Mouse (Mus musculus): ENCODE results near the gene Neu3.

- TF ChIP-seq POLR2A (IDR thresholded peaks at IDR 0.05; ENCODE audit: extremely low read depth, insufficient read depth, low read length), result no peak
- no peak for TF ChIP-seq CTCF (IDR thresholded peaks at IDR 0.05; ENCODE audit: low read depth, low read length)
These were observed 16.6 kb downstream of the Neu3 start for GRCm38 (mm10) chr7:99811661-99812060.

All from liver, adult 2 months (tissue).